Mouse (Mus musculus): ENCODE measurements around the gene Edrf1.

DNA sequence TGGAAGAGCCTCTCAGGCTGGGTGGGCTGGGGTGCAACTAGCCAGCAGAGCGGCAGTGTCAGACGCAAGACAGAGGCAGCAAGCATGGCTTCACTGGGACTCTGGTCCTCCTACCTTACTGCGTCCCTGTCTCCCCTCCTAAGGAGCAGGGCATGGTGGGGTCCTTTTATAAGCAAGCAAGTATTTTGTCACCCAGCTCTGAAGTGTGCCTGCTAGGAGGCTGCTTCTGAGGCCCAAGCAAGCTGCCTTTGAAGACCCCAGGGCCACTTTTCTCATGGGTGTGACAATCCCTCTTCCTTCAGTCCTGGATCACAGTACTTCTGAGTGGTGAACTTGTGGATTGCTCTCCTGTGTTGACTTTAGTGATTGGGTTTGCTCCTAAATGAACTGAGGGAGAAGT lies 42.6 kb downstream of the Edrf1 start, which contains the start of gene Mmp21:
- no peak for TF ChIP-seq CTCF (IDR thresholded peaks at IDR 0.05; ENCODE audit: low read depth)
- no peak for TF ChIP-seq EP300 (IDR thresholded peaks at IDR 0.05; ENCODE audit: low read depth)
